Mouse (Mus musculus) spleen, adult 2 months (tissue): ENCODE measurements at regions not wholly inside any gene's neighbourhood (a gene's known extent, or its start where the extent isn't known, plus 50 kb on each side); places are given as distances from the start of the nearest gene placed in this dataset.

Experiments used
- CTCF ChIP-seq: fragments of 200-500 bp; IDR thresholded peaks from 2 replicates; pipeline ENCODE4 v1.5.1; 2011; ENCODE audit warnings: mild to moderate bottlenecking, inconsistent platforms; ENCODE audit not compliant: insufficient read depth, insufficient read length, insufficient replicate concordance; ENCODE audit errors: extremely low read depth
- POLR2A ChIP-seq: fragments of 200-500 bp; IDR thresholded peaks from 2 replicates; pipeline ENCODE4 v1.6.1; 2011; ENCODE audit warnings: low read depth, low read length, inconsistent platforms

DNA sequence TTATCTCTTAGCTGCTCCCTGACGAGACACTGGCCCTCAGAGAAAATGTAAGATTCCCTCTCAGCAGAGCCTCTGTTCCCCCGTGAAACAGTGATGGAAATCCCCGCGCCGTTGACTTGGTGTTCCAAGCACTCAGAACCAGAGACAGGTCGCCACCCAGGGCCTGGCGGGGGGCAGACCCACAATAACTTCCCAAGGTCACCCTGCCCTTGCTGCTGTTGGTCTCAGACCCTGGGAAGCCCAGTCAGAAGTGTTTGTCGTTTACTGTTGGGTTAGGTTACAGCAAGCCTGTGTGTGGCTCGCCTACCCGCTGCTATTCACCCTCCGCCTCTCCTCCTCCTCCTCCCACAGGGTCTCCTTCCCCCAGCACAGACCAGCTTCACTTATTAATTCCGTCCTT is 154.2 kb upstream of the Eomes start:
- TF ChIP-seq POLR2A (no peak), CTCF (no peak)
